9 mouse cellular contexts compared by ENCODE assay signal in genomic region chr12:25092751-25093211, GRCm38 (mm10). TPM values are rescaled to one million over a fixed set of nuclear protein-coding genes. Genes with fewer than 3 reads are reported as not detected.
DNase-seq lines count a peak whose midpoint lies in the region; ATAC-seq and TF ChIP-seq lines count a peak whose summit lies in the region.
"Had no signal": no experiment of that assay in that cellular context is flagged by ENCODE, and none has a peak within 500 bp of the region (broad histone marks: within the 10 kb centered on the region; RNA-seq: fewer than 3 reads in every experiment).

No protein-coding gene starts in this region.

- peak overlapping the region; percentile 74 for H3K4me2 ChIP-seq in forebrain, postnatal 0 days (ENCODE audit: low read depth)
- peak overlapping the region; percentile 67 for H3K4me2 ChIP-seq in intestine, embryonic 14.5 days (ENCODE audit: low read length)
- peak overlapping the region; percentile 66 for H3K4me2 ChIP-seq in myocyte (ENCODE audit: low read depth)

- no peaks in the 10 kb centered on the region for H3K9me3 ChIP-seq in forebrain, postnatal 0 days (ENCODE audit: low read length)
- H3K9me3 ChIP-seq in intestine, embryonic 14.5 days (ENCODE audit: control insufficient read depth, low read length): no peaks in the 10 kb centered on the region

- ATAC-seq in forebrain, postnatal 0 days: no peak
- peak; percentile 53 for ATAC-seq in intestine, embryonic 14.5 days (replicated peaks; ENCODE audit: low FRiP score, low TSS enrichment, low read depth)

- no peak for TF ChIP-seq CTCF in gastrocnemius, adult 2 months (IDR thresholded peaks at IDR 0.05)
- TF ChIP-seq CTCF in forebrain, postnatal 0 days (IDR thresholded peaks at IDR 0.05; ENCODE audit: low read depth): no peak
- TF ChIP-seq CTCF in liver, adult 2 months (IDR thresholded peaks at IDR 0.05; ENCODE audit: low read depth, low read length): no peak

- peaks cover 7% of the 10 kb centered on the region; the same call in 1 of the 2 replicates for H3K79me2 ChIP-seq in liver, adult 2 months (ENCODE audit: control insufficient read depth, insufficient read depth, low read length)
- H3K79me2 ChIP-seq in myocyte (ENCODE audit: control insufficient read depth, insufficient read depth): peaks cover 19% of the 10 kb centered on the region

- no peak overlapping the region for H3K27ac ChIP-seq in gastrocnemius, adult 2 months
- peak overlapping the region; percentile 54 for H3K27ac ChIP-seq in forebrain, postnatal 0 days (ENCODE audit: low read depth, low read length)
- peak overlapping the region; percentile 69 for H3K27ac ChIP-seq in intestine, embryonic 14.5 days (ENCODE audit: low read depth)
- H3K27ac ChIP-seq in liver, adult 2 months (replicated peaks; ENCODE audit: insufficient read depth, low read depth, low read length): peak overlapping the region; percentile 45

- peak overlapping the region; percentile 93 for H3K4me3 ChIP-seq in gastrocnemius, adult 2 months
- H3K4me3 ChIP-seq in forebrain, postnatal 0 days (ENCODE audit: low read depth, low read length): peak overlapping the region; percentile 33
- peak overlapping the region; percentile 47 for H3K4me3 ChIP-seq in intestine, embryonic 14.5 days (ENCODE audit: low read depth, low read length)
- peak overlapping the region; percentile 37; the same call in 1 of the 2 replicates for H3K4me3 ChIP-seq in liver, adult 2 months (ENCODE audit: insufficient read depth, low read depth, low read length)
- no peak overlapping the region for H3K4me3 ChIP-seq in myocyte

- 3% methylated on average over 17 of the region's 17 CpGs for WGBS in forebrain, postnatal 0 days
- 4% methylated on average over 15 of the region's 17 CpGs for WGBS in intestine, embryonic 14.5 days
- 4% methylated on average over 17 of the region's 17 CpGs for WGBS in liver, adult 2 months

- intact Hi-C loops in gastrocnemius, adult 2 months (cut with DNase I): loop anchor here (1.0 to 10.0 kb wide), 7 partner anchors 68 to 1222 kb away; no protein-coding TSS in a partner anchor

- no peaks in the 10 kb centered on the region for H3K27me3 ChIP-seq in forebrain, postnatal 0 days (ENCODE audit: insufficient read depth, low read length)
- no peaks in the 10 kb centered on the region for H3K27me3 ChIP-seq in intestine, embryonic 14.5 days (replicated peaks; ENCODE audit: control insufficient read depth, insufficient read depth, low read length)
- no peaks in the 10 kb centered on the region for H3K27me3 ChIP-seq in liver, adult 2 months (ENCODE audit: control insufficient read depth, insufficient read depth, low read length)
- H3K27me3 ChIP-seq in myocyte (ENCODE audit: control insufficient read depth, insufficient read depth, insufficient read length): no peaks in the 10 kb centered on the region

- DNase-seq in gastrocnemius, adult 2 months: peak; percentile 44
- DNase-seq in gastrocnemius, adult 8-10 months (ENCODE audit: low spot score in 2 of 2): no peak
- peak; percentile 48 to 49 for DNase-seq in cerebellum, adult 18-20 months
- no peak for DNase-seq in forebrain, postnatal 0 days
- peak; percentile 88 for DNase-seq in intestine, embryonic 14.5 days (ENCODE audit: low spot score)
- peak; percentile 84 for DNase-seq in liver, adult 2 months (ENCODE audit: extremely low read depth, low read depth, low spot score)
- DNase-seq in thymus, postnatal 4 days: peak; percentile 63

- TF ChIP-seq POLR2A in liver, adult 2 months (IDR thresholded peaks at IDR 0.05; ENCODE audit: extremely low read depth, insufficient read depth, low read length): peak; percentile 51; the same call in 1 of the 2 replicates
- no peak for TF ChIP-seq POLR2A in myocyte (IDR thresholded peaks at IDR 0.05; ENCODE audit: insufficient read length, low read depth)

- peaks cover 18% of the 10 kb centered on the region for H3K4me1 ChIP-seq in forebrain, postnatal 0 days (ENCODE audit: insufficient read depth)
- H3K4me1 ChIP-seq in intestine, embryonic 14.5 days (replicated peaks; ENCODE audit: control insufficient read depth, insufficient read depth, low read length): peaks cover 18% of the 10 kb centered on the region
- H3K4me1 ChIP-seq in liver, adult 2 months (ENCODE audit: control insufficient read depth, insufficient read depth, low read length): peaks cover 5% of the 10 kb centered on the region; the same call in 1 of the 2 replicates

- no peaks in the 10 kb centered on the region for H3K36me3 ChIP-seq in forebrain, postnatal 0 days (ENCODE audit: insufficient read depth)
- 0 out of 2 replicates have a peak, but pooled peaks cover 3% of the 10 kb centered on the region for H3K36me3 ChIP-seq in intestine, embryonic 14.5 days (ENCODE audit: control insufficient read depth, insufficient read depth, low read length)
- H3K36me3 ChIP-seq in liver, adult 2 months (ENCODE audit: control insufficient read depth, insufficient read depth, low read length): peaks cover 4% of the 10 kb centered on the region; the same call in 1 of the 2 replicates
- no peaks in the 10 kb centered on the region for H3K36me3 ChIP-seq in myocyte (ENCODE audit: control insufficient read depth, insufficient read depth)
- H3K36me3 ChIP-seq: G1E had no signal

- H3K9ac ChIP-seq in forebrain, postnatal 0 days: peak overlapping the region; percentile 39
- peak overlapping the region; percentile 59 for H3K9ac ChIP-seq in intestine, embryonic 14.5 days (ENCODE audit: low read length)
- peak overlapping the region; percentile 65 for H3K9ac ChIP-seq in liver, adult 2 months (ENCODE audit: low read depth, low read length)

- no peak overlapping the region for H3ac ChIP-seq in myocyte (ENCODE audit: control insufficient read depth, insufficient read length)

TF ChIP-seq in myocyte, 11 proteins besides CTCF, POLR2A, EP300 and RAD21:
- no peak for TF ChIP-seq USF1 (IDR thresholded peaks at IDR 0.05; ENCODE audit: low read depth)
- no peak for TF ChIP-seq E2F4 (IDR thresholded peaks at IDR 0.05; ENCODE audit: insufficient read depth)
- TF ChIP-seq POLR2AphosphoS2 (IDR thresholded peaks at IDR 0.05; ENCODE audit: insufficient read length, low read depth): no peak
- TF ChIP-seq MAX (IDR thresholded peaks at IDR 0.05; ENCODE audit: low read depth): no peak
- TF ChIP-seq SRF (IDR thresholded peaks at IDR 0.05; ENCODE audit: control insufficient read depth, insufficient read length, low read depth): no peak
- no peak for TF ChIP-seq TCF12 (IDR thresholded peaks at IDR 0.05; ENCODE audit: insufficient read depth, poor library complexity, severe bottlenecking)
- TF ChIP-seq MYOG (IDR thresholded peaks at IDR 0.05; ENCODE audit: control insufficient read depth in 1 of 3, insufficient read depth in 1 of 3, insufficient read length in 2 of 3, low read depth in 2 of 3): no peak
- no peak for TF ChIP-seq TCF3 (IDR thresholded peaks at IDR 0.05; ENCODE audit: insufficient read length, low read depth)
- no peak for TF ChIP-seq REST (IDR thresholded peaks at IDR 0.05; ENCODE audit: insufficient read depth, insufficient read length)
- TF ChIP-seq CEBPB (IDR thresholded peaks at IDR 0.05; ENCODE audit: insufficient read depth, poor library complexity, severe bottlenecking): no peak
- no peak for TF ChIP-seq MYOD1 (IDR thresholded peaks at IDR 0.05; ENCODE audit: control insufficient read depth in 1 of 3, insufficient read length in 2 of 3, low read depth in 2 of 3)

RNA-seq across cellular contexts. Expression of gene Id2, which starts 4.2 kb away (rescaled TPM):
- total RNA-seq in gastrocnemius, adult 2 months (2021): 1 to 10 TPM; 1.6 to 2.0 TPM
- total RNA-seq in gastrocnemius, adult 8-10 months (2022): 1 to 10 TPM; 1.1 to 1.8 (median 1.3) TPM
- 239 and 261 TPM in 2 replicates for total RNA-seq in forebrain, postnatal 0 days (2014; rRNA removed)
- polyA plus RNA-seq in forebrain, postnatal 0 days (2015; fragmentation: Nextera tagmentation; extraction: Ambion mirVana): 515 and 851 TPM in 2 replicates
- 502 and 573 TPM in 2 replicates for polyA plus RNA-seq in intestine, embryonic 14.5 days (2014; fragmentation: Nextera tagmentation; extraction: Ambion mirVana)
- total RNA-seq in liver, adult 2 months (2014; rRNA removed): 81.9 and 156 TPM in 2 replicates
- 172 and 199 TPM in 2 replicates for polyA plus RNA-seq in liver, adult 2 months (2012; rRNA removed)
- 5.0 TPM for polyA plus RNA-seq in myocyte (2012; fragmentation: generic; extraction: Trizol)
- polyA plus RNA-seq: G1E had no signal

Comparison
In these comparisons a context has a peak if more than half of its experiments do, and no peak if none do; other contexts are left out.
1. DNase-seq: peak in gastrocnemius, adult 2 months (single experiment), cerebellum, adult 18-20 months (2 of 2), intestine, embryonic 14.5 days (single experiment), liver, adult 2 months (single experiment) and thymus, postnatal 4 days (single experiment); none in gastrocnemius, adult 8-10 months (0 of 2) and forebrain, postnatal 0 days (single experiment).
2. RNA of gene Id2, which starts 4.2 kb away (total RNA-seq): 239 to 261 TPM in forebrain, postnatal 0 days and 81.9 to 156 TPM in liver, adult 2 months; 1.6 to 2.0 TPM in gastrocnemius, adult 2 months and 1.1 to 1.8 TPM in gastrocnemius, adult 8-10 months; every median in the first group is over 10 times any median in the second.
3. Peak in every context shown above with its lines, with median percentiles within 50 percentile points of each other: H3K4me2 ChIP-seq and H3K9ac ChIP-seq.